Mouse (Mus musculus) retina, embryonic 14.5 days (tissue): Measurements from ENCODE around the gene Zfp385a.
A peak's percentile ranks its signal among the peaks of the same experiment; 100 is the strongest.

Source experiments
- DNase-seq: peaks from one replicate; pipeline ENCODE4 v3.0.0-alpha.2; 2015; ENCODE audit warnings: low spot score

Zfp385a gene

GRCm38 (mm10) chr15:103339961-103340337, at the start of gene Zfp385a:
Gene Zfp385a, minus strand, starts transcription at chr15:103340093.
- peak; percentile 70 for DNase-seq

- peak; percentile 54 for DNase-seq
Observed at GRCm38 (mm10) chr15:103388556-103389145, 48.8 kb upstream of the Zfp385a start.

GRCm38 (mm10) chr15:103383771-103384488, 44.0 kb upstream of the Zfp385a start:
- DNase-seq = no peak

GRCm38 (mm10) chr15:103382795-103383406, 43.0 kb upstream of the Zfp385a start:
- DNase-seq = no peak

GRCm38 (mm10) chr15:103382075-103382474, 42.2 kb upstream of the Zfp385a start:
- no peak for DNase-seq

GRCm38 (mm10) chr15:103378665-103379356, 38.9 kb upstream of the Zfp385a start:
- no peak for DNase-seq

GRCm38 (mm10) chr15:103377752-103378664, 38.1 kb upstream of the Zfp385a start:
- DNase-seq = no peak

- peak; percentile 19 for DNase-seq
Observed at GRCm38 (mm10) chr15:103376837-103377269, 37.0 kb upstream of the Zfp385a start.

GRCm38 (mm10) chr15:103375112-103375800, 35.4 kb upstream of the Zfp385a start:
- DNase-seq = no peak

- DNase-seq = no peak
Observed at GRCm38 (mm10) chr15:103372461-103372860, 32.6 kb upstream of the Zfp385a start.

- DNase-seq = no peak
Observed at GRCm38 (mm10) chr15:103371741-103372140, 31.8 kb upstream of the Zfp385a start.

GRCm38 (mm10) chr15:103371208-103371607, 31.3 kb upstream of the Zfp385a start:
- DNase-seq = no peak

GRCm38 (mm10) chr15:103370462-103370861, 30.6 kb upstream of the Zfp385a start:
- no peak for DNase-seq

- no peak for DNase-seq
Observed at GRCm38 (mm10) chr15:103369123-103369522, 29.2 kb upstream of the Zfp385a start.

- no peak for DNase-seq
Observed at GRCm38 (mm10) chr15:103368179-103368940, 28.5 kb upstream of the Zfp385a start.

GRCm38 (mm10) chr15:103366376-103367149, 26.7 kb upstream of the Zfp385a start, which contains the start of gene Itga5:
Gene Itga5, minus strand, starts transcription at chr15:103366763.
- DNase-seq = peak; percentile 46

GRCm38 (mm10) chr15:103365471-103366375, 25.8 kb upstream of the Zfp385a start:
- peak; percentile 51 for DNase-seq

- no peak for DNase-seq
Observed at GRCm38 (mm10) chr15:103364761-103365160, 24.9 kb upstream of the Zfp385a start.
